Mouse (Mus musculus): Measurements from ENCODE around the gene Ttc1. TPM values are rescaled to one million over a fixed set of nuclear protein-coding genes. Genes with fewer than 3 reads are reported as not detected.

Ttc1 gene
- polyA plus RNA-seq, 1 experiment from 2014 or later, result 54.7 TPM

- Histone ChIP-seq H3K4me1 (replicated peaks; ENCODE audit: control insufficient read depth, insufficient read depth) (no peaks in the 10 kb centered on the region), H3K4me2 (replicated peaks; ENCODE audit: low read depth) (peak within 1 kb of the TSS; percentile 85), H3K27me3 (ENCODE audit: control insufficient read depth, insufficient read depth, low read length) (no peaks in the 10 kb centered on the region), H3K27ac (replicated peaks) (peak within 1 kb of the TSS; percentile 96), H3K4me3 (ENCODE audit: low read depth, low read length) (peak within 1 kb of the TSS; percentile 93), H3K9me3 (ENCODE audit: control insufficient read depth, low read length) (no peaks in the 10 kb centered on the region), H3K36me3 (ENCODE audit: control insufficient read depth, insufficient read depth, low read length) (no peaks in the 10 kb centered on the region), H3K9ac (ENCODE audit: low read length) (peak within 1 kb of the TSS; percentile 96)
- TF ChIP-seq CTCF (IDR thresholded peaks at IDR 0.05; ENCODE audit: low read depth) (no peak), EP300 (optimal IDR thresholded peaks at IDR 0.05) (no peak)
- DNase-seq (ENCODE audit: low spot score), result peak; percentile 99
- WGBS, result under 1% methylated on average over 43 of the region's 87 CpGs
- peak; percentile 100 for ATAC-seq (ENCODE audit: low FRiP score, low TSS enrichment)
These were observed 66.1 kb downstream of the Ttc1 start, which contains the start of gene Pwwp2a for GRCm38 (mm10) chr11:43681472-43682414. Gene Pwwp2a (plus strand): TSS chr11:43681998.

Other genes with a start within 250 kb of the Ttc1 start
- 5.2 and 5.5 TPM in 2 replicates for gene Ccnjl, start 219.2 kb downstream of the Ttc1 start, polyA plus RNA-seq (2015; fragmentation: Nextera tagmentation; extraction: Ambion mirVana)
- 2.4 TPM in 2 replicates for gene 4933415A04Rik, start 161.0 kb downstream of the Ttc1 start, polyA plus RNA-seq (2015; fragmentation: Nextera tagmentation; extraction: Ambion mirVana)
- 5.9 and 7.6 TPM in 2 replicates for gene Fabp6, start 146.5 kb downstream of the Ttc1 start, polyA plus RNA-seq (2015; fragmentation: Nextera tagmentation; extraction: Ambion mirVana)
- 11.3 and 12.2 TPM in 2 replicates for gene Pwwp2a, start 66.0 kb downstream of the Ttc1 start, polyA plus RNA-seq (2015; fragmentation: Nextera tagmentation; extraction: Ambion mirVana)
- 0.10 TPM in 2 replicates for gene Adra1b, start 153.2 kb upstream of the Ttc1 start, polyA plus RNA-seq (2015; fragmentation: Nextera tagmentation; extraction: Ambion mirVana)

Measured in stomach, postnatal 0 days (tissue).